Mouse (Mus musculus) retina, embryonic 14.5 days (tissue): ENCODE measurements around the gene Slbp.
A peak's percentile ranks its signal among the peaks of the same experiment; 100 is the strongest.

ENCODE experiments used
- DNase-seq: peaks from one replicate; pipeline ENCODE4 v3.0.0-alpha.2; 2015; ENCODE audit warnings: low spot score

Slbp gene

GRCm38 (mm10) chr5:33629301-33629987, 22.9 kb downstream of the Slbp start, which contains the start of the genes Fam53a and Gm9903:
Gene Fam53a (minus strand): TSS chr5:33629635.
Gene Gm9903 (plus strand): TSS chr5:33629925.
- peak; percentile 98 for DNase-seq

- peak; percentile 54 for DNase-seq
Observed at GRCm38 (mm10) chr5:33628820-33629300, 23.5 kb downstream of the Slbp start.

- DNase-seq, result no peak
Observed at GRCm38 (mm10) chr5:33627968-33628367, 24.4 kb downstream of the Slbp start.

GRCm38 (mm10) chr5:33623766-33624165, 28.6 kb downstream of the Slbp start:
- no peak for DNase-seq

GRCm38 (mm10) chr5:33622671-33623070, 29.7 kb downstream of the Slbp start:
- no peak for DNase-seq

- DNase-seq, result no peak
Observed at GRCm38 (mm10) chr5:33614391-33614790, 38.0 kb downstream of the Slbp start.

GRCm38 (mm10) chr5:33611795-33612194, 40.6 kb downstream of the Slbp start:
- no peak for DNase-seq

- DNase-seq, result no peak
Observed at GRCm38 (mm10) chr5:33609226-33609625, 43.1 kb downstream of the Slbp start.

GRCm38 (mm10) chr5:33607434-33607833, 44.9 kb downstream of the Slbp start:
- DNase-seq, result no peak

- no peak for DNase-seq
Observed at GRCm38 (mm10) chr5:33606631-33607030, 45.7 kb downstream of the Slbp start.

GRCm38 (mm10) chr5:33605314-33605713, 47.1 kb downstream of the Slbp start:
- DNase-seq, result no peak

- DNase-seq, result peak; percentile 62
Observed at GRCm38 (mm10) chr5:33593620-33594019, 58.8 kb downstream of the Slbp start.

GRCm38 (mm10) chr5:33589221-33589888, 63.0 kb downstream of the Slbp start:
- peak; percentile 90 for DNase-seq

GRCm38 (mm10) chr5:33588066-33588465, 64.3 kb downstream of the Slbp start:
- no peak for DNase-seq

GRCm38 (mm10) chr5:33587498-33588058, 64.8 kb downstream of the Slbp start:
- no peak for DNase-seq
